Mouse (Mus musculus) adrenal gland, adult (tissue): Measurements from ENCODE around the gene Pkdcc.

Experiments used
- DNase-seq, 2 experiments: peaks; one replicate each; pipeline ENCODE4 v3.0.0; 2022 to 2023; ENCODE audit warnings: low spot score in 1 of 2; ENCODE audit not compliant: inconsistent age in 2 of 2

Pkdcc gene

DNA sequence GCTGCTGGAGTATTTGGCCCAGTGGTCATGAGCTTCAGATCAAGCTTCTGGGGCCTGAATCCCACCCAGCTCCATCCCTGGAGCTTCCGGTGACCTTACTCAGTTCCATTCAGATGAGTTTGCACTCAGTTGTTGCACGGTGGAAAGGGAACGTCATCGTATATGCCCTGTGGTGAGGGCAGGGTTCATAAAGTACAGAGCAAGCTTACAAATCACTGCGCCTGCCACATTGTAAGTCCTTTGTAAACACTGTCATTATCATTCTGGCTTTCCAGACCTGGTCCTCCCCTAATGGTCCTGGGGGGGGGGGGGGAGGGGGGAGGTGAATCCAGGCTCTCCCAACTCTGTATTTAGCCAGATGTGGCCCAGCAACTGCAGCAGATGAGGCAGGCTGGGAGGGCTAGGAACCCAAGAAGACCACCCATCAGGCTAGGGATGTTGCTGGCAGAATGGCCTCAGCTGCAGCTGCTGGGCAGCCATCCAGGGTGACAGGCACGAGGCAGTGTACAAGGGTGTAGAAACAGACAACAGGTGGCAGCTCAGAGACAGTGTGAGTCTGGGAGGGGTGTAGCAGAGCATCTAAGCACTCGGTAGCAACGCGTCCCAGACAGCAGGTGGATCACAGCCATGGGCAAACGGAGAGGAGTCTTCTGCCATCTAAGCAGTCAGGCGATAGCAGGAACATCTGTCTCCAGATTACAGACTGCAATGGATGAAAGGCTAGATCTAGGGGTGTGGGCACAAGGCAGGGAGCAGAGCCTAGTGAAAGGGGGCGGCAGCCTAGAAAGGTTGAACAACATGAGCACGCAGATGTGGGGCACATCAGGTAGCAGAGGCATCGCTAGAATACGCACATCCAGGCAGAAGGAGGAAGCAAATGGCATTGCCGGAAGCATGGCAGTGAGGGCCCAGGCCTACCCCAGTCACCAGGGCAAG, 23.3 kb downstream of the Pkdcc start:
- DNase-seq: no peak

DNA sequence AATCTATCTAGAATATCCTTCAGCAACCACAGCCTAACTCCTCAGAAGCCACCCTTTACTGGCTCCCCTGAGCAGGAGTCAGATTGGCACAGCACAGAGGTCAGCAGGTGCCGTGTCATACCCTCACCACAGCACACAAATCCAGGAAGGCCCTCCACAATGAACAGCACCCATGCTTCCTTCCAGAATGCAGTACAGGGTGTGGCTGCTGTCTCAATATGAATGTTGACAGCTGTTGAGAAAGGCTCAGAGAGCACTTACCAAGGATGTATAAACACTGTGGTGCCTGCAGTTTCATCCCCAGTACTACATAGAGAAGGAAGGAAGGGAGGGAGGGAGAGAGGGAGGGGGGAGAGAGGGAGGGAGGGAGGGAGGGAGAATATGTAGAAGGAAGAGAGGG, 29.4 kb downstream of the Pkdcc start:
- DNase-seq: no peak

DNA sequence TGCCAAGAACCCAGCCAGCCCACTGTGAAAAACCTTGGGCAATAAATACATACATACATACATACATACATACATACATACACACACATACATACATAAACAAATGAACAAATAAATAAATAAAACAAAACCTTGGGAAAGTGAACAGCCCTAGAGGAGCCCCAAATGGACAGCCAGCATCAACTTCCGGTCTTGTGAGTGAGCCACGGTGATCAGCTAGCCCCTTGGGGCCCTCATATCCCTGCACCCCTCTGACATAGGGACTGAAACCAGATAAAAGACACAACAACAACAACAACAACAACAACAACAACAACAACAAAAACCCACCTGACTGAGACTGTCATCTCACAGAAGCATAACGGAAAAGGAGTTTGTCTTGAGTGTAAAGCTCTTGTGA, 30.4 kb downstream of the Pkdcc start:
- no peak for DNase-seq

DNA sequence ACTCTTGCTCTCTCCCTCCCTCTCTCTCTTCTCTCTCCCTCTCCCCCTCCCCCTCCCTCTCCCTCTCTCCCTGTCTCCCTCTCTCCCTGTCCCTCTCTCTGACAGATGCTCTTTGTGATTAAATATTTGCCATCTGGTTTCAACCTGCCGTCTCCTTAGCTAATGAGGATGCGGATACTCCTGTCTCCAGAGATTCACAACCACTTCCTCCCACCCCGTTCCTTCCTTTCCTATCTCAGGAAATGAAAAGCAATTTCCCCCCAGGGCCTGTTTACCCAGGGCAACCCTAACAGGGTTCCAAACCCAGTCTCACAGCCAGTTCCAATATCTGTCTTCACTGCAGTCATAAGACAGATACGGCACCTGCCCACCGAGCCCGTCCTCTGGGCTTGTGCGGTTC, 31.0 kb downstream of the Pkdcc start:
- DNase-seq: peak in 1 of 2 experiments; percentile 40

DNA sequence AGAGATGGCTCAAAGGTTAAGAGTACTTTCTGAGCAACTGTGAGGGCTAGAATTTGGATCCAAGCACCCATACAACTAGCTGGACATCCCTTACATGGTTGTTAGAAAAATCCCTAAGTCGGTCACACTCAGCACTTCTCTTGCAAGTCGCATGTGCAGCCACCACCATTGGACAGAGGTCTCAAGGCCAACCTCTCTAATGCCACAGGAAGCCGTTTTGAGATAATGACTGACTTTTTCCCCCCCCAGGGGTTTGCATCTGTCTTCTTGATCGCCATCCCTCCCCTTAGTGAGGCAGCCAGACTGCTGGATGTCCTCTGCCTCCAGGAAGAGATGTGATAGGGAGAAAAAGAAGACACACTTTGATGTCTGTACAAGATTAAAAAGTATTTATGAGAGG, 32.1 kb downstream of the Pkdcc start:
- DNase-seq: peak in 1 of 2 experiments; percentile 55

DNA sequence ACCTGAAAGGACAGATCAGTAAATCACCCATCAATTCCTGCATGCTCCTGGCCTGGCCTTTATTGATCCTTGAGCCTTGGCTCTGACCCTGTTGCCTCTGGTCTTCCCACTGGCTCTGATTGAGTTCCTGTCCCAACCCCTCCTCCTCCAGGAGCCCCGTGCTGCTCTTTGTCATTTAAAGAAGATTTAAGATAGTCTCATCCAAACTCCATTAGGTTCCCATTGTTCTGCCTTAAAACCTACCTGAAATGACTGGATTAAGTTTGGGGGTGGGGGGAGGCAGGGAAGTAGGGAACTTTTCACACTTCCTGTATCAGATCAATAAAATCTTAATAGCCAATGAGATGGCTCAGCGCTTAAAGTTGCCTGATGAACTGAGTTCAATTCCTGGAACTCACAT, 33.4 kb downstream of the Pkdcc start:
- DNase-seq: no peak

DNA sequence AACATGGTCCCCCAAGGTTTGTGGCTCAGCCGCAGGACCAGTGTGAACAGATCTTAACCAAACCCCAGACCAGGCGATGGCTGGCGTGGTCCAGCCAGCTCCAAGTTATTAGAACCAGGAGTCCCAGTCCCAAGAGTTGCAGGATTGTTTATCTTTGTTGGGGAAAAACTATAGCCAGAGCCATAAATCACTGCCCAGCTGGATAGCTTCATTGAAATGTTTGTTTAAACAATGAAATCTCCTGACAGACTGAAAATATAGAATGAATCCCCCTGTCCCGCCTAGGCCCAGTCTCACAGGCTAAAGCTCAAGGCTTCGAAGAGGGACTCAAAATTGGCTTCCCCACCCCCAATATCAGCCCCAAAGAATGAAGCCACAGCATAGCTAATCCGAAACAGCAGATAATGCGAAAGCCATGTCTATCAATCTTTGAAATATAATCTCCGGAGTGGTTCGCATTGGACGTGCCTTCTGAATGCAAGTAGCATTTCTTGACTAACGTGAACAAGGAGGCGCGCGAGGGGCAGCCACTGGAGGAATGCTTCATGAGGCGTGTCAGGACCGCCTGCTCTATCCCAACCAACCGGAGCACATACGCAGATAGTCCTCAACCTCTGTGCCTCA, 35.9 kb downstream of the Pkdcc start:
- DNase-seq: no peak

DNA sequence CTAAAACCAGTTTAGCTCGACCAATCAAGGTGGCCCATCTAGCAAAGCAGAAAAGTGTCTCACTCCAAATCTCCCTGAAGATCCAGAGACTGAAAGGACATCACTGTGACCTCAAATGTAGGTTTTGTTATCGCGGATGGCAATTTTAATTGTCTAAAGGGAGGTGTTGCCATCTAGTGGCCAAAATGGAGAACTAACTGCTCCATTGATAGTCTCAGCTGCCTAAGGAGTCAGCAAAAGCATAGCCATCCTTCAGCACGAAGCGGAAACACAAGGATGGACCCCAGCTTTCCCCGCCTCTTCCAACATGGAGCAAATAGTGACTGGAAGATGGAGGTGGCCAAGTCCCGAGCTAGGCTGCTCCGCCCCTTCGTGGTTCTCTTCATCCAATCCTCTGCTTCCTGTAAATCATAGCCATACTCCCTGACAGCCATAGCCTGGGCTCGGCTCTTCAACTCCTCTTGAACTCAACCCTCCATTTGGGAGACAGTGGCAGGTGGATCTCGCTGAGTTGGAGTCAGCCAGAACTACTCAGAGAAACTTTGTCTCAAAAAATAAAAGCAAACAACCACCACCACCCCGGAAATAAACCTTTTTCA, 38.1 kb downstream of the Pkdcc start:
- DNase-seq: peak in 1 of 2 experiments; percentile 88

DNA sequence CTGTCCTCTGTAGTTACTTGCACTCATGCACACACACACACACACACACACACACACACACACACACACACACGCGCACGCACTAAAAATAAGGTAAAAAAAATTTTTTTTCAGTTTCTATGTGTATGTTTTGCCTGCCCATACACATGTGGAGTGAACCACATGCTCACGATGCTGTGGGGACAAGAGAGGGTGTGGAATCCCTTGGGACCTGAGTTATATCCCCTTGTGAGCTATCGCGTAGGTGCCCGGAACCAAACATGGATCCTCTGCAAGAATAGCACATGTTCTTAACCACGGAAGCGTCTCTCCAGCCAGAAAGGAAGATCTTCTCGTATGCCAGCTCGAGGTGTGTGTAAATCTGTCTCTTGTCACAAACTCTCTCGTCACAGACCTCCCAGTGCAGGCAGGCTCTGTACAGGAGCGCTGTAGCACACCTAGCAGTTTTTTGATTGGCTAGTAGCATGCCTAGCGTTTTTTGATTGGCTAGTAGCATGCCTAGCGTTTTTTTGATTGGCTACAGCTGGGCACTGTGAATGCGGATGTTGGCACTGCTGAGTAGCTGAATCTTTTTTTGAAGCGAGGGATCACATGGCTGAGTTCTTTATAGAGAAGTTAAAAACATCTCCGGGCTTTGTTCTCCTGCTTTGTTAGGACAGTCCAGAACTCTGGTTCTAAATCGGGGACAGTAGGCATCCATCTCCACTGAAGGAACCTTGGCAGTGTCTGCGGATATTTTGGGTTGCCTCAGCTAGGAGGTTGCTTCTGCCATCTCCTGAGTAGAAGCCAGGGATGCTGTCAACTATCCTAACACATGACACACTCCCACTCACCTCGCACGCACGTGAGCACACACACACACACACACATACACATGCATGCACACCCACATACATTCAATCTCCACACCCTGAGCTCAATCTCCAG, 52.4 kb downstream of the Pkdcc start:
- DNase-seq: peak; percentile 81 to 93

DNA sequence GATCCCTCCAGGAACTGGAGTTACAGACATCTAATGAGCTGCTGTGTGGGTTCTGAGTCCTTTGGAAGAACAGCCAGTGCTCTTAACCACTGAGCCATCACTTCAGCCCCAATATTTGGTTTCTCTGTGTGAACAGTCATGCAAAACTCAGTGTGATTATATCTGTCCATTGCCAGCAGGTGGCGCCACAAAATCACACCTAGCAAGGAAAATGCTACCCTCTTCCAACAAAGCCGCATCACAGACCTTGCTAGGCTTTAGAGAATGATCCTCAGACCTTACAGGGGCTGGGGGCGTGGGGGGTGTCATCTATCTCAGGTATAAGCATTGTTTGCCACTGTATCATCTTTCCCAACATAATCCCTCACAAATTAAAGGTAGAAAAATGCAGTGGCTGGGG, 56.4 kb downstream of the Pkdcc start:
- peak; percentile 82 to 94 for DNase-seq

DNA sequence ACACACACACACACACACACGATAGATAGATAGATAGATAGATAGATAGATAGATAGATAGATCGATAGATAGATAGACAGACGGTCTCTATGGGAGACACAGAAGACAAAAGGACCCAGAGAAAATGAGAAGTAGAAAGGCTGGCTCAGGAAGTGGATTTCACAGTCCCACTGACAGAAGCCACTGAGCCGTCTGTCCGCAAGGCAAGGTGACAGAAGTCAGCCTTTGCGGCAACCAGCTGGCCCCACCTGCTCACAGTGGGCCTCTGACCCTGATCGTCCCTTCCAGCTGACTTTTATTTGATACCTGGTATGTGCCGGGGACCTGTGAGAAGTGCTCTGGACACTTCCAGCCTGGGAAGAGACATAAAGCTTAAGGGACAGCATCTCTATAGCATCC, 57.5 kb downstream of the Pkdcc start:
- DNase-seq: no peak

DNA sequence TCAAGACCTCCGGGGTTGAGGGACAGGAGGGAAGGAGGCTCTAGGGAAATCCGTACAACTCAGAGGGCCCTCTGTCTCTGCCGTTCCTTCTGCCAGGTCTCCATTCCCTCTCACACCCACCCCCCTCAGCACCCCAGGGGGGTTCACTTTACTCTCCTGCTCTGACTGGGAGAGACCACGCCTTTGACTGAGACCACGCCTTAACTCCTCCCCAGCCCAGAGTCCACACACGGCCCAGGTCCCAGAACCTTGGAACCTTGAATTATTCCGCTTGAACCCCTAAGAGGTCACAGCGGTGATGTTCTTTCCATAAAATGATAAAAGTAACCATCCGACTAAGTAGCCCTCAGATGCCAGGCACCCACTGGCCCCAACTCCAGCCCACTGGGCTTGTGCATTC, 58.5 kb downstream of the Pkdcc start:
- DNase-seq: peak; percentile 33 to 59

DNA sequence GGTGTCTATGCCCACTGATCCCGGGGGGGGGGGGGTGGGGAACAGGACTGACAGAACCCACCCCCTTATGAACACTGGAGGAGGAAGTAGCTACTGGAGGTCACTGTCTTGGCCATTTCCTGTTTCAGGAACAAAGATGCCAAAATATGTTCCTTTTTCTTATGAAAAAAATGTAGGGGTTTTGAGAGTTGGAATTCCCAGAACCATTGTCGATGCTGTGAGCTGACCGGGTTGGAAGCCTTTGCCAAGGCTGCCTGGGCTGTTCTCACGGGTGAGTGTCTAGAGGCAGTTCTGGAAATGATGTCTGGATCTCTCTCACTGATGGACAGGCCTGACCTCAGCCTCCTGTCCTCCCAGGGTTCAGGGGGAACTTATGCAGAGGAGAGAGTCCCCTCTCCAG, 59.0 kb downstream of the Pkdcc start:
- peak; percentile 23 to 67 for DNase-seq
